Mouse (Mus musculus) lung, embryonic 14.5 days (tissue): ENCODE results near the gene Lgr4. TPM values are rescaled to one million over a fixed set of nuclear protein-coding genes. Genes with fewer than 3 reads are reported as not detected.

ENCODE experiments used
- ATAC-seq: fragments of 200-750 bp; cut with Nextera tagmentation; 2 replicates; pipeline ENCODE4 v1.8.0; 2017; ENCODE audit warnings: mild to moderate bottlenecking, moderate TSS enrichment, moderate library complexity; ENCODE audit not compliant: insufficient read depth
- DNase-seq: peaks from one replicate; pipeline ENCODE4 v3.0.0-alpha.2; 2015
- H3K27ac ChIP-seq: fragments of 300-500 bp; sonication (generic); 2 replicates; pipeline ENCODE4 v1.5.1; 2014; ENCODE audit warnings: low read depth, mild to moderate bottlenecking, moderate library complexity
- H3K27me3 ChIP-seq: fragments of 300-500 bp; sonication (generic); 2 replicates; pipeline ENCODE4 v1.6.1; 2014; ENCODE audit warnings: low read length, control low read depth; ENCODE audit not compliant: insufficient read depth
- H3K36me3 ChIP-seq: fragments of 300-500 bp; sonication (generic); 2 replicates; pipeline ENCODE4 v1.6.1; 2014; ENCODE audit warnings: control low read depth; ENCODE audit not compliant: insufficient read depth
- H3K4me1 ChIP-seq: fragments of 300-500 bp; sonication (generic); 2 replicates; pipeline ENCODE4 v1.6.1; 2014; ENCODE audit warnings: antibody characterized with exemption, control low read depth; ENCODE audit not compliant: insufficient read depth
- H3K4me2 ChIP-seq: fragments of 300-500 bp; sonication (generic); 2 replicates; pipeline ENCODE4 v1.6.1; 2014; ENCODE audit warnings: mild to moderate bottlenecking
- H3K4me3 ChIP-seq: fragments of 300-500 bp; sonication (generic); 2 replicates; pipeline ENCODE4 v1.5.1; 2014; ENCODE audit warnings: low read depth, low read length
- H3K9ac ChIP-seq: fragments of 300-500 bp; sonication (generic); 2 replicates; pipeline ENCODE4 v1.6.1; 2014
- H3K9me3 ChIP-seq: fragments of 300-500 bp; sonication (generic); 2 replicates; pipeline ENCODE4 v1.6.1; 2016; ENCODE audit warnings: low read depth, low read length, control low read depth
- CTCF ChIP-seq: IDR thresholded peaks from 2 replicates; pipeline ENCODE4 v1.5.1; 2016; ENCODE audit warnings: antibody characterized with exemption, low read depth
- WGBS: fragments of 180-500 bp; shearing (Covaris S2); extraction: QIAGEN DNeasy Blood & Tissue Kit; methylation state at CpG from one replicate; pipeline ENCODE4 v1.1.7; 2014; 5-methylcytosine and 5-hydroxymethylcytosine counted together
- polyA plus RNA-seq: library from polyadenylated mRNA; unstranded; fragments of >200 nt; fragmentation: Nextera tagmentation; extraction: Ambion mirVana; gene quantifications from 2 replicates; pipeline ENCODE4 v1.2.1, GENCODE M21; 2014

Gene Lgr4
- polyA plus RNA-seq, 1 experiment from 2014 or later: 3.4 TPM

DNA sequence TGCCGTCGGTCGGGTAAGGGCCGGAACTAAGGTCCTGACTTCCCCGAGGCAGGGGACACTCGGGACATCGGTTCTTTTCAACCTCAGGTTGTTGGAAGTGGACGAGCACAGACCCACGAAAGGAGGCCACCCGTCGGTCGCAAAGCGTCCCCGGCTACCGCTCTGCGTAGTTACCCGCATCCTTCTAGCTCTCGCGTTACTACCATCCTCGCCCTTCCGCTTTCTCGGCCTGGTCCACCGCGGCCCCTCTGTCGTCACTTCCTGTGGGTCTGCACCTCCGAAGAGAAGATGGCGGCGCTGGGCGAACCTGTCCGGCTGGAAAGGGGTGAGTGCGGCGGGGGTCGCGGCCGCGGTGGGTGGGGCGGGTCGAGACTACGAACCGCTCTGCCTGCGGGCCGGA lies 26.9 kb upstream of the Lgr4 start, which contains the start of gene Lin7c:
Lin7c (plus strand) TSS at position 257 of the 400 bp plus-strand sequence.
- no peaks in the 10 kb centered on the region for H3K9me3 ChIP-seq
- peak within 1 kb of the TSS; percentile 90 for H3K27ac ChIP-seq
- WGBS: under 1% methylated on average over 42 of the region's 42 CpGs
- H3K4me3 ChIP-seq: peak within 1 kb of the TSS; percentile 96
- peak; percentile 97 for DNase-seq
- H3K27me3 ChIP-seq: no peaks in the 10 kb centered on the region
- peaks cover 15% of the 10 kb centered on the region for H3K36me3 ChIP-seq
- H3K9ac ChIP-seq: peak within 1 kb of the TSS; percentile 95
- ATAC-seq: peak; percentile 100
- TF ChIP-seq CTCF: no peak
- peaks cover 8% of the 10 kb centered on the region for H3K4me1 ChIP-seq
- peak within 1 kb of the TSS; percentile 79 for H3K4me2 ChIP-seq

DNA sequence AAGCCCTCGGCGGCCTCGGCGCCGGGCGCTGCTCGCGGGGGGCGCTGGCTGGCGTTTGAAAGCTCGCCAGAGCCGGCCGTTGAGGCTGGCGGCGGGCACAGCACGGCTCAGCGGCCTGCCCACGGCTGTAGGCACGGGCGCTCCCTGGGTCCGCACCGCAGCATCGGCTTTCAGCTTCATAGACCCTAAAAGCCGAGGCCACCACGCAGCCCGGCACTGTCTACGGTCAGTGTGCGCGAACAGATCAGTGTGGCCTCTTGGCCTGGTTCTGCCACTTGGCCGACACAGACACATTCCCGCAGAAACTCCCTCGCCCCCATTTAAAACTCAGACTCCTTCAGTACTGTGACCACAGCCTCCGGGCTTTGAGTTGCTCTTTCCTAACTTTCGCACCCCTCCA lies 26.4 kb upstream of the Lgr4 start:
- Histone ChIP-seq H3K4me3 (peak overlapping the region; percentile 96), H3K36me3 (peaks cover 20% of the 10 kb centered on the region), H3K9ac (peak overlapping the region; percentile 95), H3K4me2 (peak overlapping the region; percentile 79), H3K27ac (peak overlapping the region; percentile 90), H3K4me1 (peaks cover 8% of the 10 kb centered on the region), H3K9me3 (no peaks in the 10 kb centered on the region), H3K27me3 (no peaks in the 10 kb centered on the region)
- WGBS: under 1% methylated on average over 31 of the region's 34 CpGs
- peak; percentile 89 for ATAC-seq
- no peak for DNase-seq
- TF ChIP-seq CTCF: no peak

DNA sequence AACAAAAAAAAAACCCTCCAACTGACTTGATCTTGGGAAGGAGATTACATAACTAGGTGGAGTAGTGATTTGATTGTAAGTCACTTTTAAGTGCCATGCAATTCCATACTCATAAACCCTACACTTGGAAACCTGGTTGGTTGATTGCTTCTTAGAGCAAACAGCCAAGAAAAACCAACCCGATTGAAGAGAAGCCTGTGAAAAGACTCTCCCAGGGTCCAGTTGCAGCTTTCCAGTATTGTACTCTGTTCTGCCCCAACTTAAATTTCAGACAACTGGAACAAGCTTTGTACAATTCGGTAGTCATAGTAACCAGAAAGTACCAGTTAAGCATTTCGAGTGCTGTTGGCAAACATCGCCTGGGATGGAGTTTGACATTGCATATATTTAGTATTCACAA lies 26.0 kb upstream of the Lgr4 start:
- DNase-seq: peak; percentile 50
- Histone ChIP-seq H3K9ac (peak overlapping the region; percentile 95), H3K4me2 (peak overlapping the region; percentile 79), H3K27me3 (no peaks in the 10 kb centered on the region), H3K4me3 (peak overlapping the region; percentile 96), H3K36me3 (peaks cover 24% of the 10 kb centered on the region), H3K27ac (peak overlapping the region; percentile 90), H3K4me1 (peaks cover 8% of the 10 kb centered on the region), H3K9me3 (no peaks in the 10 kb centered on the region)
- ATAC-seq: no peak
- no peak for TF ChIP-seq CTCF
- WGBS: 27% methylated on average over 4 of the region's 4 CpGs

DNA sequence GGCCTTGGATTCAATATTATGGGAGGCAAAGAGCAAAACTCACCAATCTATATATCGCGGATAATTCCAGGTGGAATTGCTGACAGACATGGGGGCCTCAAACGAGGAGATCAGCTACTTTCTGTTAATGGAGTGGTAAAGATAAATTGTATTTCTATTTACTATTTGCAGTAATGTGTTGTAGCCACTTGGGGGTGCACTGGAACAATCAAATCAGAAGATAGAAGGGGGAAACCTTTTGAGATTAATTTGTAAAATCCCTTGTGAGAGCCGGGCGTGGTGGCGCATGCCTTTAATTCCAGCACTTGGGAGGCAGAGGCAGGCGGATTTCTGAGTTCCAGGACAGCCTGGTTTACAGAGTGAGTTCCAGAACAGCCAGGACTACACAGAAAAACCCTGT lies 21.1 kb upstream of the Lgr4 start:
- H3K9ac ChIP-seq: no peak overlapping the region
- peaks cover 62% of the 10 kb centered on the region for H3K36me3 ChIP-seq
- no peak overlapping the region for H3K27ac ChIP-seq
- no peak overlapping the region for H3K4me3 ChIP-seq
- 76% methylated on average over 7 of the region's 7 CpGs for WGBS
- peaks cover 8% of the 10 kb centered on the region for H3K4me1 ChIP-seq
- no peaks in the 10 kb centered on the region for H3K27me3 ChIP-seq
- DNase-seq: no peak
- H3K9me3 ChIP-seq: no peaks in the 10 kb centered on the region
- TF ChIP-seq CTCF: peak; percentile 21; the same call in 1 of the 2 replicates
- no peak for ATAC-seq
- no peak overlapping the region for H3K4me2 ChIP-seq

DNA sequence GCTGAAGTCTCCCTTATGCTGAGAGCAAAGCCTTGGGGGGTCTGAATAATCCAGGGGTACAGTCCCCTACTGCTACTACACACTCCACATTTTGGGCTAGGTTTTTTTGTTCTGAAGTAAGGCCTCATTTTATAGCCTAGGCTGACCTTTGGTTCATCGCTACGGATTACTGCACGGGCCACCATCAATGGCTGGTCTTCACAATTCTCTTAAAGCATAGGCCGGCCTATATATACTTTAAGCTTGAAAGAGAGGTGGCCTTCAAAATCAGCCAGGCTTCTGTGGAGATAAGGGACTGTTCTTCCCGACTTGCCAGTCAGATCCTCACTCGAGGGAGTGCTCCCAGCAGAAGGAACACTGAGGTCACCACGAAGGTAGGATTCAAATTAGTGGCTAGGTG lies 14.6 kb upstream of the Lgr4 start:
- no peak for TF ChIP-seq CTCF
- 75% methylated on average over 7 of the region's 7 CpGs for WGBS
- Histone ChIP-seq H3K4me2 (no peak overlapping the region), H3K36me3 (peaks cover 31% of the 10 kb centered on the region), H3K4me1 (no peaks in the 10 kb centered on the region), H3K9ac (no peak overlapping the region), H3K27ac (no peak overlapping the region), H3K27me3 (no peaks in the 10 kb centered on the region), H3K9me3 (no peaks in the 10 kb centered on the region; the same call in 1 of the 2 replicates), H3K4me3 (no peak overlapping the region)
- no peak for DNase-seq
- 0 out of 2 replicates have a peak, but pooled peaks have one; percentile 9 for ATAC-seq

DNA sequence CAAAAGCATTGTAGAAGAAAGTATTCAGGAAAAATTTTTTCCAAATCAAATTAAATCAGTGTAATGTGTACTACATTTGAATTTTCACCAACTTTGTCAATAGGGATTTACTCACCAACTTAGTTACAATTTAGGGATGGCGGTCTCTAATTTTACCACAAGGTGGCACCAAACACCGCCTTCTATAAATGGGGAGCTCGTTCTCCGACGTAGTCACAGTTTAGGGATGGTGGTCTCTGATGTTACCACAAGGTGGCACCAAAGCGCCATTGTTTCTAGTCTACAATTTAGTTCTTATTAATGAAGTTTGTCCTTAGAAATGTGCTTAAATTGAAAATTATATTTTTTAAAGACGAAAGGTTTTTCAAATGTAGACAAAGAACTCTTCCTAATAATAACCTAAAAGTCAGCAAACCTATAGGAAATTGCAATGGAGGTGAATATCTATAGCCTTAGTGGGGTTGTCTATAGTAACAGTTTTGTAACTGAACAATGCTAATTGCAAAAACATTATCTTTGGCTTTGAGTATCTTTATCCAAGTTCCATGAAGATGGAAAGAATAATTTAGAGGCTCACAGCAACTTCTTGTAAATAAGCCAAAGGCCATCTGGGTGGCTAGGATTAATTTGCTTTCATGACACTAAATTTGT lies 13.2 kb upstream of the Lgr4 start:
- Histone ChIP-seq H3K4me1 (no peaks in the 10 kb centered on the region), H3K36me3 (peaks cover 18% of the 10 kb centered on the region), H3K4me3 (no peak overlapping the region), H3K27me3 (no peaks in the 10 kb centered on the region), H3K27ac (no peak overlapping the region), H3K9me3 (no peaks in the 10 kb centered on the region; the same call in 1 of the 2 replicates), H3K4me2 (no peak overlapping the region), H3K9ac (no peak overlapping the region)
- peak; percentile 98 for TF ChIP-seq CTCF
- ATAC-seq (peak; percentile 53; the same call in 1 of the 2 replicates), DNase-seq (peak; percentile 98)
- WGBS: under 1% methylated on average over 7 of the region's 7 CpGs

DNA sequence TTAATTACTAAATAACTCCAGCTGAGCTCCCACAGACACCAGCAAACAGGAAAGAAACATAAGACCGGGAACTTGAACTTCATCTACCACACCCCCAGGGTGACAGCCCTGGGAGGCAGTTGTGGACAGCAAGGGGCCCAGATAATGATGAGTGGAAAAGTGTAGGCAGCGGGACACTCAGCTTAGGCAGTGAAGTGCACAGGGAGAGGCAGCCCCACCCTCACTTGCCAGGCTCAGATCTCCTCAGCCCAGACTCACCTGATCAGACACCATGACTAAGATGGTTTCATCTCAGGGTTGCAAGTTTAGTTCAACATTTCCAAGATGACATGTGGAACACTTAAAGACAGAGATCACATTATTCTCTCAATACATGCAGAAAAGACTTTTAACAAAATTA lies 8.3 kb upstream of the Lgr4 start:
- no peak for DNase-seq
- H3K4me2 ChIP-seq: no peak overlapping the region
- H3K4me1 ChIP-seq: no peaks in the 10 kb centered on the region
- peaks cover 5% of the 10 kb centered on the region for H3K27me3 ChIP-seq
- TF ChIP-seq CTCF: no peak
- H3K27ac ChIP-seq: no peak overlapping the region
- no peak for ATAC-seq
- no peak overlapping the region for H3K4me3 ChIP-seq
- H3K9me3 ChIP-seq: no peaks in the 10 kb centered on the region; the same call in 1 of the 2 replicates
- H3K36me3 ChIP-seq: no peaks in the 10 kb centered on the region
- H3K9ac ChIP-seq: no peak overlapping the region
- WGBS: 67% methylated on average over 2 of the region's 2 CpGs
